In the genomic region with DNA sequence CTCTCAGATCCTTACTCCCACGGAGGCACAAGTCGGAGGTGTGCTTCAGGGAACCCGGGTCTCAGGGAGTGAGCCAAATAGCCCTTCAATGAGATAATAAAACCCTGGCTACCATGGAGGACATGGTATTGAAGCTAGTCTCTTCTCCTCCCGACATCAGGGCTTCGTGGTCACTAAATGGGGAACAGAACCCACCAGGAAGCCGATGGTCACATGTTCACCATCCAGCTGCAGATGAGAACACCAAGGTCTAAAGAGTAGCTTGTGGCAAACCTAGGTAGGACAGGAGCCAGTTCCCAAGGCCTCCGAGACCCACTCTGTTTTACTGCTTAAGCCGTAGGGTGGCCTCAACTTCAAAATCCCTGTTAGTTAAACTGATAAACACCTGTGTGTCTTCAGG, we compare ENCODE assay signal across 25 mouse cellular contexts. TPM values are rescaled to one million over a fixed set of nuclear protein-coding genes. Genes with fewer than 3 reads are reported as not detected.
A peak's percentile ranks its signal among the peaks of the same experiment; 100 is the strongest.
DNase-seq lines count a peak whose midpoint lies in the region; ATAC-seq lines count a peak whose summit lies in the region.
"Had no signal": no experiment of that assay in that cellular context is flagged by ENCODE, and none has a peak within 500 bp of the region (broad histone marks: within the 10 kb centered on the region; RNA-seq: fewer than 3 reads in every experiment).

No protein-coding gene starts in this region.

- DNase-seq in heart, postnatal 14 days = no peak
- peak; percentile 39 for DNase-seq in thymus, postnatal 25 days
- no peak for DNase-seq in thymus, postnatal 4 days
- no peak for DNase-seq in urinary bladder, postnatal 4 days (ENCODE audit: low spot score in 2 of 2)
- no peak for DNase-seq in layer of hippocampus, postnatal 25 days (ENCODE audit: extremely low spot score in 1 of 2, low spot score in 1 of 2)
- no peak for DNase-seq in cerebellum, postnatal 14 days
- DNase-seq: B cell, adult 2 months; cerebellum, adult 9-10 months; kidney, postnatal 36 days; left cerebral cortex, postnatal 4 days; lung, postnatal 14 days; right cerebral cortex, postnatal 25 days had no signal

- no peaks in the 10 kb centered on the region for H3K36me3 ChIP-seq in heart, embryonic 16.5 days (ENCODE audit: control insufficient read depth, insufficient read depth)
- H3K36me3 ChIP-seq in liver, embryonic 15.5 days (replicated peaks) = peaks cover 11% of the 10 kb centered on the region; the same call in 1 of the 2 replicates
- H3K36me3 ChIP-seq: embryonic facial prominence, embryonic 12.5 days; heart, embryonic 13.5 days; hindbrain, embryonic 13.5 days had no signal

- ATAC-seq in heart, embryonic 16.5 days (replicated peaks; ENCODE audit: extremely low read depth, insufficient read depth, low FRiP score) = no peak
- ATAC-seq in liver, embryonic 15.5 days (ENCODE audit: insufficient read depth) = no peak; the same call in 1 of the 2 replicates
- ATAC-seq: forebrain, embryonic 16.5 days; intestine, embryonic 16.5 days had no signal

- intact Hi-C loops in heart, postnatal 14 days (cut with DNase I) = no loop called here

- H3K9ac ChIP-seq in heart, embryonic 16.5 days (ENCODE audit: low read length) = no peak overlapping the region
- H3K9ac ChIP-seq in liver, embryonic 15.5 days = peak overlapping the region; percentile 51; the same call in 1 of the 2 replicates
- H3K9ac ChIP-seq: embryonic facial prominence, embryonic 12.5 days; heart, embryonic 13.5 days; hindbrain, embryonic 13.5 days had no signal

- H3K9me3 ChIP-seq in heart, embryonic 16.5 days (replicated peaks; ENCODE audit: control insufficient read depth, low read length) = no peaks in the 10 kb centered on the region
- no peaks in the 10 kb centered on the region for H3K9me3 ChIP-seq in liver, embryonic 15.5 days (replicated peaks)
- H3K9me3 ChIP-seq: embryonic facial prominence, embryonic 12.5 days; heart, embryonic 13.5 days; hindbrain, embryonic 13.5 days had no signal

- peak overlapping the region; percentile 34 for H3K4me2 ChIP-seq in heart, embryonic 16.5 days (ENCODE audit: low read depth, low read length)
- H3K4me2 ChIP-seq in liver, embryonic 15.5 days = peak overlapping the region; percentile 74
- H3K4me2 ChIP-seq: embryonic facial prominence, embryonic 12.5 days; hindbrain, embryonic 13.5 days had no signal

- 82% methylated on average over 8 of the region's 8 CpGs for WGBS in heart, embryonic 16.5 days
- WGBS in liver, embryonic 15.5 days (ENCODE audit: insufficient replicate concordance) = 24% methylated on average over 8 of the region's 8 CpGs

- H3K27ac ChIP-seq in heart, embryonic 16.5 days (ENCODE audit: low read length) = no peak overlapping the region
- peak overlapping the region; percentile 72; the same call in 1 of the 2 replicates for H3K27ac ChIP-seq in liver, embryonic 15.5 days (replicated peaks)
- H3K27ac ChIP-seq: embryonic facial prominence, embryonic 12.5 days; heart, embryonic 13.5 days; hindbrain, embryonic 13.5 days; left cerebral cortex, adult 2 months had no signal

- H3K4me1 ChIP-seq in heart, embryonic 16.5 days (ENCODE audit: control insufficient read depth, insufficient read depth, low read length) = peaks cover 7% of the 10 kb centered on the region; the same call in 1 of the 2 replicates
- peaks cover 41% of the 10 kb centered on the region for H3K4me1 ChIP-seq in liver, embryonic 15.5 days (replicated peaks)
- H3K4me1 ChIP-seq: embryonic facial prominence, embryonic 12.5 days; hindbrain, embryonic 13.5 days had no signal

- peak overlapping the region; percentile 36; the same call in 1 of the 2 replicates for H3K4me3 ChIP-seq in heart, embryonic 16.5 days (ENCODE audit: low read length)
- H3K4me3 ChIP-seq in liver, embryonic 15.5 days (replicated peaks) = peak overlapping the region; percentile 53
- H3K4me3 ChIP-seq: embryonic facial prominence, embryonic 12.5 days; heart, embryonic 13.5 days; hindbrain, embryonic 13.5 days; left cerebral cortex, adult 2 months had no signal

- no peaks in the 10 kb centered on the region for H3K27me3 ChIP-seq in heart, embryonic 16.5 days (ENCODE audit: control insufficient read depth, insufficient read depth, low read length)
- no peaks in the 10 kb centered on the region for H3K27me3 ChIP-seq in liver, embryonic 15.5 days
- H3K27me3 ChIP-seq: embryonic facial prominence, embryonic 12.5 days; heart, embryonic 13.5 days; hindbrain, embryonic 13.5 days had no signal

RNA-seq across cellular contexts. Expression of gene Ubash3a, which starts 1.0 kb away (rescaled TPM):
- polyA plus RNA-seq in heart, embryonic 16.5 days (2015; fragmentation: Nextera tagmentation; extraction: Ambion mirVana) = 3.8 and 8.3 TPM in 2 replicates
- under 1 TPM; 0.22 to 0.85 TPM for total RNA-seq in heart, postnatal 14 days (2021)
- 10.2 and 10.6 TPM in 2 replicates for polyA plus RNA-seq in liver, embryonic 15.5 days (2015; fragmentation: Nextera tagmentation; extraction: Ambion mirVana)
- under 1 TPM; 0.38 to 0.91 TPM for total RNA-seq in layer of hippocampus, postnatal 25 days (2021)
- total RNA-seq: left cerebral cortex, adult 2 months; left cerebral cortex, postnatal 4 days; midbrain, postnatal 0 days had no signal
- polyA plus RNA-seq: forebrain, embryonic 16.5 days; midbrain, postnatal 0 days had no signal

RNA-seq across cellular contexts. Expression of gene Tmprss3, which starts 9.9 kb away (rescaled TPM):
- polyA plus RNA-seq in heart, embryonic 16.5 days (2015; fragmentation: Nextera tagmentation; extraction: Ambion mirVana) = not detected in 2 replicates
- not detected for total RNA-seq in heart, postnatal 14 days (2021)
- 0.29 and 0.46 TPM in 2 replicates for polyA plus RNA-seq in liver, embryonic 15.5 days (2015; fragmentation: Nextera tagmentation; extraction: Ambion mirVana)
- total RNA-seq in layer of hippocampus, postnatal 25 days (2021) = not detected
- total RNA-seq: adrenal gland, adult 18-20 months; left cerebral cortex, adult 2 months; left cerebral cortex, postnatal 4 days; liver, adult 2 months had no signal
- polyA plus RNA-seq: forebrain, embryonic 16.5 days; gonadal fat pad, adult 2 months; heart, embryonic 13.5 days; kidney, embryonic 14.5 days; liver, adult 2 months had no signal

RNA-seq across cellular contexts. Expression of gene Tff1, which starts 43.6 kb away (rescaled TPM):
- not detected in 2 replicates for polyA plus RNA-seq in heart, embryonic 16.5 days (2015; fragmentation: Nextera tagmentation; extraction: Ambion mirVana)
- total RNA-seq in heart, postnatal 14 days (2021) = not detected
- not detected in 2 replicates for polyA plus RNA-seq in liver, embryonic 15.5 days (2015; fragmentation: Nextera tagmentation; extraction: Ambion mirVana)
- total RNA-seq in layer of hippocampus, postnatal 25 days (2021) = not detected
- total RNA-seq: adrenal gland, adult 18-20 months; left cerebral cortex, adult 2 months; left cerebral cortex, postnatal 4 days; liver, adult 2 months; midbrain, postnatal 0 days had no signal
- polyA plus RNA-seq: embryonic facial prominence, embryonic 12.5 days; forebrain, embryonic 16.5 days; heart, embryonic 13.5 days; hindbrain, embryonic 13.5 days; kidney, embryonic 14.5 days; midbrain, postnatal 0 days had no signal
